Mouse (Mus musculus) gastrocnemius, postnatal 4 days (tissue): ENCODE data around the gene Casp6. TPM values are rescaled to one million over a fixed set of nuclear protein-coding genes. Genes with fewer than 3 reads are reported as not detected.
A peak's percentile ranks its signal among the peaks of the same experiment; 100 is the strongest.

ENCODE experiments used
- DNase-seq, 2 experiments: peaks; one replicate each; pipeline ENCODE4 v3.0.0; 2021 to 2022; ENCODE audit warnings: low spot score in 2 of 2, mixed read lengths in 2 of 2
- long read RNA-seq, 2 experiments: library from polyadenylated mRNA; stranded (forward); transcript quantifications; one replicate each; pipeline ENCODE4 v2.0.0; 2021
- total RNA-seq, 2 experiments: library from RNA; stranded (reverse); gene quantifications; 2 replicates each; pipeline ENCODE4 v1.2.3; 2021

Casp6 gene
- 10 to 100 TPM in 1 of 2 experiments, 1 to 10 TPM in 1; 8.3 to 11.4 TPM for total RNA-seq
- long read RNA-seq, experiment 1, transcript Casp6-201 (7 exons, 1,456 nt): major isoform, 14 of 14 reads
- long read RNA-seq, experiment 1, partial matches to known transcripts: 0 of 14 reads
- long read RNA-seq, experiment 1, other reads (novel, unspliced or antisense): 0 of 14 reads
- long read RNA-seq, experiment 2, transcript Casp6-201 (7 exons, 1,456 nt): major isoform, 20 of 22 reads
- long read RNA-seq, experiment 2, partial matches to known transcripts: 0 of 22 reads
- long read RNA-seq, experiment 2, other reads (novel, unspliced or antisense): 2 of 22 reads

DNA sequence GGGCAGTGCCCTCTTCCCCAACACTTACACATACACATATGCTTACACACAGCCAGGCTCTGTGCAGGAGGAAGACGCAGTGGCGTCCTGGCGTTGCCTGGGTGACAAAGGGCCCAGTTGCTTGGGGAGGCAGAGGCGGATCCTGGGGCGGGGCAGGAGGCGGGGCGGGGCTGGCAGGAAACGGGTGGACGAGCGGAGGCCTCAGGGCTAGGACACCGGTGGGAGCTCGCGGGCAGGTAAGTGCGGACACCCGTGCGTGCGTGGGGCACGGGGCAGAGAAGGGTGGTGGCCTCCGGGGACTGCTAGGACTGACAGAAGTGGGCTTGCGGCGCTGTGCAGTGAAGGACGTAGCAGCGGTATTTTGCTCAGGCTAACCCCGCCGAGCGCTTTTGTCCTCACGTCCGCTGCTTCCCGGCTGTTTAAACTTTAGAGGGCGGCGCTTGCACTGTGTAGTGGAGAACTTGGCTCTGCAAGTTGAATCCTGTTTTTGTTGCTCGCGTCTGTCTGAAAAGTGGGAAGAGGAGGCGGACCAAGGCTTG is at the start of gene Casp6:
Casp6 (plus strand) TSS at position 155 of the 539 bp plus-strand sequence.
- peak; percentile 60 to 82 for DNase-seq

DNA sequence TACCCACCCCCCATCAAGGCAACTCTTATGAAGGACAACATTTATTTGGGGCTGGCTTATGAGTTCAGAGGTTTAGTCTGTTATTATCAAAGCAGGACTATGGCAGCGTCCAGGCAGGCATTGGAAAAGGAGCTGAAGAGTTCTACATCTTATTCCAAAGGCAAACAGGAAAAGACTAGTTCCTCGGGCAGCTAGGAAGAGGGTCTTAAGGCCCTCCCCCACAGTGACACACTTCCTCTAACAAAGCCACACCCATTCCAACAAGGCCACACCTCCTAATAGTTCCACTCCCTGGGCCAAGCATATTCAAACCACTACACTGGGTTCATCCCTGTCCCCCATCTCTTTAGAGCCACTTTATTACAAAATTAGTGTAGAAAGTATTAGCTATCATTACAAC is 38.6 kb upstream of the Casp6 start:
- DNase-seq: no peak

DNA sequence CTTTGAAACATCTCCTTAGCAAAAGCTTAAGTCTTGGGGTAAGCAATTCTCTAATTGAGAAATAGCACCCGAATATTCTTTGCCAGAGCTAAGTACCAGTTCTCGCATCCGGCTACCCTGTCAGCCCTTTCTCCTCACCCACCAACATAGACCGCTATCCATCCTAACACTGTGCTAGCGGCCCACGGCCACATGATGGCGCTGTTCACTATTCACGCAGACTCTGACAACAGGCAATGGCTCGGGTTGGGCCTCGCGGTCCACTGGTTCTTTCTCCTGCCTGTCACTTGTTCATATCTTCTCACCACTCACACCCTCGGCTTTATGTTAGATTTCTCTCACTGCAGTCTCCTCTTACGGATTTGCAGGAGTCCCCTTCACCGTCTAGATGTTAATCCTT is 37.5 kb upstream of the Casp6 start:
- peak; percentile 27 to 29 for DNase-seq

DNA sequence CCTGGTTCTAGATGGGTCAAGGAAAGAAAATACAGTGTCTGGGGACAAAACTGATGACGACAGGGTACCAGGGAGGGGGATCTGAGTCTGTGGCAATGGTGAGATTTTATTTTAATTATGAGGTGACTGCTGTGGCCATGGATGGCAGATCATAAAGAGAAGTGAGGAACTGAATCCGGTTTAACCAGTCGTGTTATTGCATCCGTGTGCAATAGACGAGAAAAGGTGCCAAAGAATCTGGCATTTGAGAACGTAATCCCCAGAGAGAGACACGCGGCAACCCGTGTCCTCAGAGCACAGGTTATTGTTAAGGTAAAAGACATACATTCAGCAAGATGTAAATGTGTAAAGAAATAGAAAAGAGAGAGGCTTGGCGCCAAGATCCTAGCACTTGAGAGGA is 23.9 kb upstream of the Casp6 start:
- no peak for DNase-seq

DNA sequence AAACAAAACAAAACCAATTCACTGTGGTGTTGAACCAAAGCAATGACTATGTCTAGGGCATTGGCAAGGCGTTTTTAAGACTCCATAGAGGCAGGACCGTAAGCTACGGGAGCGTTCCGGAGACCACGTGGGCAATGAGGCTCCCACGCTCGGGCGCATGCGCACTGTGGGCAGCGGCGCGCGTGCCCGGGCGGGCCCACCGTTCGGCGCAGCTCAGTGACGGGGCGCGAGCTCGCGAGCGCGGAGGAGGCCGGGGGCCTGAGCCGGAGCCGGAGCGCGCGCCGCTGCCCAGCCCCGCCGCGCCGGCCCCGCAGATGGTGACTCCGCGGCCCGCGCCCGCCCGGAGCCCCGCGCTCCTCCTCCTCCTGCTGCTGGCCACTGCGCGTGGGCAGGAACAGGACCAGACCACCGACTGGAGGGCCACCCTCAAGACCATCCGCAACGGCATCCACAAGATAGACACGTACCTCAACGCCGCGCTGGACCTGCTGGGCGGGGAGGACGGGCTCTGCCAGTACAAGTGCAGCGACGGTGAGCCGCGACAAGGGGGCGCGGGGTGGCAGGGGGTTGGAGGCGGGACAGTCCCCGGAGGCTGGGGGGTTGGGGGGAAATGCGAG is 22.7 kb upstream of the Casp6 start, which contains the start of gene Pla2g12a:
Pla2g12a (plus strand) TSS at position 202 of the 617 bp plus-strand sequence.
- peak; percentile 90 for DNase-seq

DNA sequence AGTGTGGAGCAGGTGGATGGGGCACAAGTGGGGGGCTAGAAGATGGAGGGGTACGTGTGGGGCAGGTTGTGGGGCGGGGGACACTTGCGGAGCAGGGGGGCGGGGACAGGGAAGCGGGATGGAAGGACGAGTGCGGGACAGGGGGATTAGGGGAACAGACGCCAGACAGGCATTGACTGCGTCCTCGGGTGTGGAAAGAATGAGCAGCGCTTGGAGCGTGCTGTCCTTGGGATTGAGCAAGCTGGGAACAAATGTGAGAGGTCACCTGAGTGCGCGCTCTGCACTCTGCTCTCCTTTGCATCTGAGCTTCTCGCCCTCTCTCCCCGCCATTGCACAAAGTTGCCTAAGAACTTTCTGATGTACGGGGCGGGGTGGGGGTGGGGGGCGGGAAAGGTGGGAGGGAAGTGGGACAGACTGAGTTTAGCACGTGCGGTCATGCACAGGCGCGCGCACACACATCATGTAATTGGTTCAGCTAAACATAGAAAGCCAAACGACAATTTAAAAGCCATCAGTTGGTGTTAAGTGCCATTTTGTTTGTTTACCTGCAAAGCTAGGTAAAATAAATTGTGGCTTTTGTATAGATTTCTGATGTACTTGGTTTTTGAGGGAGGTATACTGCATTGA is 22.0 kb upstream of the Casp6 start:
- peak in 1 of 2 experiments; percentile 11 for DNase-seq

DNA sequence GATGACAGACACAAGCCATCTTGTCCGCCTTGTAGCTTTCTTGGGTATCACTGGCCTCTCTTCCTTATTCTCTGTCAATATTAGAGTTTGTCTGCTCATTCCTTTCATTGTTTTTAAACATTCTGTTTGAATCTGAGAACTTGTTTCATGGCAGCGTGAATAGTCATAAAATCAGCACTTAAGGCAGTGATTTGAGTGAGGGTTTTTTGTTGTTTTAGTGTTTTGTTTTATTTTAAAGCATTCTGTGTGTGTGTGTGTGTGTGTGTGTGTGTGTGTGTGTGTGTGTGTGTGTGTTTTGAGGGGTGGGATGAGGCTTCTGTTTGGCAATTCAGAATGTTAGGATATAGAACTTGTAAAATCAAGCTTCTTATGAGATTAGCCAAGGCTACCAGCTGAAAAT is 21.3 kb upstream of the Casp6 start:
- no peak for DNase-seq

DNA sequence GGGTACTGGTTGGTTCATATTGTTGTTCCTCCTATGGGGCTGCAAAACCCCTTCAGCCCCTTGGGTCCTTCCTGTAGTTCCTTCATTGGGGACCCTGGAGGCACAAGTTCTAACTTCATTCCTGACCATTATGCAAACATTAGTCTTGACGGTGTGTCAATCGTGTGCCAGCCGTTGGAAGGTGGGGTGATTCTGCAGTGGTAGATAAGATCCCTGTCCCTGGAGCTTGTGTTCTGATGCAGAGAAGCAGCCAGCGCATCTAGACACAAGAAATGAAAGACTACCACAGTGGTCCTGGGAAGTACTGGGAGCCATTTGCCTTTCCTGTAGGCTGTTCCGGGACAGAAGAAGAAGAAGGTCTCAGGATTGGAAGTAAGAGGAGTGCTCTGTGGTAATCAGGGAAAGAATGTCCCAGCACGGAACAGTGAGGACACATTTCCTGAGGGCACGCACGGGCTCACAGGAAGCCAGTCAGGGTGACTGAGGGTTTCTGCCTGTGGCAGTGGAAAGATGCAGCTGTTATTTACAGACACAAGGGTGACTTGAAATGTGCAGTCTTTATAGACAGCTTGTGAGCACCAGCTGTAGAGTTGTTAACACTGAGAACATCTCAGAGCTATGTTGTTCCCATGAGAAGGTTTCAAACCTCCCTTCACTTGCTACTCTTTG is 20.2 kb upstream of the Casp6 start:
- DNase-seq: no peak

DNA sequence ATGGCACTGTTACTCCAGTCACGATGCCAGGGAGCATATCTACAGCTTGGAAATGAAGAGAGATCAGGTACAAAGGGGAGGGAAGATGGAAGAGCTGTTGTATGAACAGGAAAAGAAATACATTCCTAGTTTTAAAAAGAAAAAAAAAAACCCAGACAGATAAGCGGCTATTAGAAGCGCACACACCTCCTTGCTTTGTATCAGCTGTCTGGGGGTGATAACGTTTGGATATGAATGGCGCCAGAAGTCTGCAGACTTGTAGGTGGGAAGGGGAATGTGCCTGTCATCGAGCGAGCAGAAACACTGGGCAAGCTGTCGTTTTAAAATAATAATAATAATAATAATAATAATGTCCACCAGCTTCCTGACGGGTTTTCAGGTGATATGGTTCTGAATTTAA is 15.6 kb upstream of the Casp6 start:
- DNase-seq: no peak

DNA sequence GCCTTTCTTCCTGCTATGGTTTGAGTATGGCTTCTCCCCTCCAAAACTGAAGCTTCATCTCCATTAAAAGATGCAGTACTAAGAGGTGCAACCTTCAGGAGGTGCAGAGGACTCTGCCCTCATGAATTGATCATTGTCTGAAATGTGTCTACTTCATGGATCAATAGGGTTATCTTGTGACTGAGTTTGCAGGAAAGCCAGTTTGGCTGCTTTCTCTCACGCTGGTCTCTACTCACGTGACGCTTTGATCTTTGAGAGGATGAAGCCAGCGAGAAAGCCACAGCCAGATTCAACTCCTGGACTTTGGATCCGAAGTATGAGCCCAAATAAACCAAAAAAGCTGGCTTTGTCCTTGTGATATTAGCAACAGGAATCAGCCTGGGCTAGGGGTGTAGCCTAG is 14.8 kb upstream of the Casp6 start:
- DNase-seq: no peak

DNA sequence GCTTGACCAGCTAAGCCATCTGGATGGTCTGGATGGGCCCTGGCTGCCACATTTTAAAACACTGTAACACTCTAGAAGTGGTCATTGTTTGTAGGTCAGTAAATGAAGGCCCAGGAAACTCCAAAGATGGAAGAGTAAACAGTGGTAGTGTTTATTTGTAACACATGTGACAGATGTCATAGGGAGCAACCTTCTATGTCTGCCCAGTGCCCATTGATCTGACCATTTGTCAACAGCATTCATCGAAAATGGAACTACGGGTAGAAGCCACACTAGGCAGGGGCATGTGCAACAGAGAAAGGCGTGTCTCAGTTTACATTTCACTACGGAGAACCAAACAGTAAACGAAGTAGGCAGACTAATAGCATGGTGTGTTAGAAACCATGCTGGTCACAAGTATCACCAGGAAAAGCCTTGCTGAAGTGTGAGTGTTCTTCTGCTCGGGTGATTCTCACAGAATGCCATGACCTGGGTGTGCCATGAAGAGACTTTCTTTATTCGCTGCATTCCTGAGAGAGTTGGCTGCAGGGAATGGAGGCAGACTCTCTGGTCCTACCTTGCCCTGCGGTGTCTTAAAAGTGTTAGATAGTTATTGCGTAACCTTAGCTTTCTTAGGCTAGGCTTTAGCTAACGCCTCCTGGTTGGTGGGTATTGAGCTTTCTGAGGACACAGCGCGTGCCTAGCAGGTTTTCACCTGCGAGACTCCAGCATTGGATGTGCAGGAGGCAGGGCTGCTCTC is 13.3 kb upstream of the Casp6 start:
- no peak for DNase-seq

DNA sequence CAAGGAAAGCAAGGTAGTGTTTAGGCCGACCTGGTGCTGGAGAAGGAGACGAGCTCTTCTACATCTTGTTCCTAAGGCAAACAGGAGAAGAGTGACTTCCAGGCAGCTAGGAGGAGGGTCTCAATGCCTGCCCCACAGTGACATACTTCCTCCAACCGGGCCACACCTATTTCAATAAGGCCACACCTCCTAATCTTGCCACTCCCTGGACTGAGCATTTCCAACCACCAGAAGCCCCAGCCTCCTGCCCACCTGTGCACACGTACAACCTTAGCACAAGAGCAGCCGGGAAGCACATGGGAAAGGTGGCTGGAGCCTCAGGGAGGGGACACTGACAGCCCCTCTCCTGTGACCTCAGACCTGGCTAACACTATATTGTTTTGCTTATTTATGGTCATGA is 9.2 kb upstream of the Casp6 start:
- no peak for DNase-seq

DNA sequence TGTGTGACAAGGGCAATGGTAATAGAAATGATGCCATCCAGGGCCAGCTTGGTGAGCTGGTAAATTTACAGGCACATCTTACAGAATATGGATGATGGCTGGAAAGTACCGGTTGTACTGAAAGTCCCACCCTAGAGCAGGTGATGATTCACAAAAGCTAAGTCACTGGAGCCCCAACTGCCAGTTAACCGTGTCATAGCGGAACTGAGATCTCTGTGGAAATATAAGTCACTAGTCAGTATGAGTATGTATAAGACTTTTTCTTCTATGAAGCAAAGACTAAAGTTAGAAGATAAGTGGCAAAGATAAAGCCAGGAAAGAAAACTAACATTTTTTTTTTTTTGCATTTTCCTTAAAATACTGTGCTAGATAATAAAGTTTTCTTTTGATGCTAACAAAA is 8.1 kb upstream of the Casp6 start:
- no peak for DNase-seq

DNA sequence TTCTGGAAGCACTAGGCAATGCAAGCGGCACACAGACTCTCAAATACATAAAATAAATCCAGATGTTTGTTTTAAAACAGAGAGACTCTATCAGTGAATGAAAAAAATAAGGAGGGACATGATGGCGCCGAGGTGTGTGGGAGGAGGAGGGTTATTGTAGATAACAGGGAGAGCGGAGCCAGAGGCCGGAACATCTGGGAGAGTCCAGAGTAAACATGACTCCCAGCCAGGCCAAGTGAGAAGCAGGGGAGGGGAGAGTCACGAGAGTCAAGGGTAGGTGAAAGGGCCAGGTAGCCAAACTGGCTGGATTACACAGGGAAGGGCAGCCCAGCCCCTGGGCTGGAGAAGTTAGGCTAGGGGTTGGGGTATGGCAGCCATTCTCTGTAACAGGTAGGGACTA is 4.6 kb upstream of the Casp6 start:
- no peak for DNase-seq

DNA sequence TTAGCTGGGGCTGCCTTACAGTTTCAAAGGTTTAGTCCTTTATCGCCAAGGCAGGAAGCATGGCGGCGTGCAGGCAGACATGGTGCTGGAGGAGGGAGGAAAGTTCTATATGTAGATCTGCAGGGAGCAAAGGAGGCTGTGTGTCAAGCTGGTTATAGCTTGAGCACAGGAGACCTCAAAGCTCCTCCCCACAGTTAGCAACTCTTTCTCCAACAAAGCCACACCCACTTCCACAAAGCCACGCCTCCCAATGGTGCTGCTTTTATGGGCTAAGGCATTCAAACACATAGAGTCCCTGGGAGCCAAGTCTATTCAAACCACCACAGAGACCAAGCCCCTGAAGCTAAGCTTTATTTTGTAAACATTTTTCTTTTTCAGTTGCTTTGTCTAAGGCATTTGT is 2.3 kb upstream of the Casp6 start:
- no peak for DNase-seq

DNA sequence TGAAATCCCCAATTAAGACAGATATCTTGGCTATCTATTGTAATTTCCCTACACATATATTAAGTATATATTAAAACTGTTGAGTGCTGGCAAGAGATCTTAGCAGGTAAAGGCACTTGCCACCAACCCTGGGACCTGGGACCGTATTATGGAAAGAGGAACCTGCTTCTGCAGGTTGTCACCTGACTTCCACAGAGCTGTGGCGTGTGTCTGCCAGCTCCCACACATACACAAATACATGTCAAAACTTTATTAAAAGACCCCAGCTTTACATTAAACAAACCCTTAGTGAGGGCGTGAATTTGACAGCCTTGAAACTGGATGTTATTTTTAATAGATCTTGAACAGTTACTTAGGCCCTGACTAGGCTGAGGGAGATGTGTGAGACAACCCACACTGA is 2.1 kb downstream of the Casp6 start:
- DNase-seq: no peak

DNA sequence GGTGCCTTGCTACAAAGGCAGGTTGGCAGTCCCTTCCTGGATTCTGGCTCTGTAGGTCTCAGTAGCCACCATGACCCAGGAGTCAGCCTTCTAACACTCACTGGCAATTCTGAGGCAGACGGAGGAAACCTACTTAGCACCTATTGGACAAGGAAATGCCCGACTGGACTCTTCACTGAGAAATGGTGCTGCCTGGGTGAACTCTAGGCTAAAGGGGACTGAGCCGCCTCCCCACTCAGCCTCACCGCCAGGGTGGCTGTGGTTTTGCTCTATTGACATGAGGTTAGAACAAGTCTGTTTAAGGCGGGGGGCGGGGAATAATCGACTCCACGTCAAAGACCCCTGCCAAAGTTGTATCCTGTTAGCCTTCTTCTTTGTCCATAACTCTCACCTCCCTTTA is 2.6 kb downstream of the Casp6 start:
- DNase-seq: no peak

DNA sequence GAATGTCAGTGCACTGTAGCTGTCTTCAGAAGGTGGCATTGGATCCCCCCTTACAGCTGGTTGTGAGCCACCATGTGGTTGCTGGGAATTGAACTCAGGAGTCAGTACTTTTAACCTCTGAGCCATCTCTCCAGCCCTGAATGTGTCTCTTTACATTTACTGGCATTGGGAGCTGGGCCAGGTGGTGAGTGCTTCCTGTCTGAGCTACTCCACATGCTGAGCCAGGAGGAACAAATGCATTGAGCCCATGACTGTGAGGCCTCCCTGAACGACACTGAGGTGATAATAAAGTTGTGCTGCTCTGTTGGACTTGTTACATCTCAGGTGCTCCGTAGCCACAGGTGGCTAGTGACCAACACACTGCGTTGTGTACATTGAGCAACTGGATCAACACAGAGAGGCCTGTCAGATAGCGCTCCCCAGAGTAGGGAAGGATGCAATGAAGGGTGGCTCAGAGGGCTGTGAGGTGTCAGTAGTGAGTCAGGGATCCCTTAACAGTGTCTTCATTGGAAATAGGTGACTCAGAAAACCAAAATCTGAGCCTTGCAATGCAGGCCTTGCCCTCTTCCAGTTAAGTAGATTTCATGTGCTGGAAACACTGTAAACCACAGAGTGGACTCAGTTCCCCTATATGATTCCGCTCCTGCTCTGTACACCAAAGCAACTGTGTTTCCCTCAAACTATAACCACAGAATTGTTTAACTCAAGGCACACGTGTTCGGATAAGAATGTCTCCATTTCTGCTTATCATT is 3.3 kb downstream of the Casp6 start:
- DNase-seq: no peak

DNA sequence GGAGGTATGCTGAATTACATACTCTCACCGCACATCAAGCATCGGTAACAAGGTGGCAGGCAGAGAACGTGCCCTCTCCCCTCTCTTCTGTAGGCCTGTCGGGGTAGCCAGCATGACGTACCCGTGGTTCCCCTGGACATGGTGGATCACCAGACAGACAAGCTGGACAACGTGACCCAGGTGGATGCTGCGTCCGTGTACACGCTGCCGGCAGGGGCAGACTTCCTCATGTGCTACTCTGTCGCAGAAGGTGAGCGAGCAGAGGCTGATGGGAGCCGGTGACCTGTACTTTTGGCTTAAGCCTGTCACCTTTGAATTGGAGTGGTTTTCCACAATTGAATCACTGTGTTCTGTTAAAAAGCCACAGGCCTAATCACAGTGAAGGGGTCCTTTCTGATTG is 10.8 kb downstream of the Casp6 start:
- no peak for DNase-seq

DNA sequence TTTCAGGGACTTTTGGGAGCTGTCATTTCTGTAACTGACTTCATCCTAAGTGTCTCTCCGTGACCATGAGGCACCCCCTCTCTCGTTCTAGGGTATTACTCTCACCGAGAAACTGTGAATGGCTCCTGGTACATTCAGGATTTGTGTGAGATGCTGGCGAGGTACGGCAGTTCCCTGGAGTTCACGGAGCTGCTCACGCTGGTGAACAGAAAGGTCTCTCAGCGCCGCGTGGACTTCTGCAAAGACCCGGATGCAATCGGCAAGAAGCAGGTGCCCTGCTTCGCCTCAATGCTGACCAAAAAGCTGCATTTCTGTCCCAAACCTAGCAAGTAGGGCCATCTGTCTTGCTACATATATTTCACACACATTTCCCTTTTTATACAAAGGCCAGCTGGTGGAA is 12.0 kb downstream of the Casp6 start:
- no peak for DNase-seq
